Mouse (Mus musculus) frontal cortex, postnatal 25 days (tissue): ENCODE measurements around the gene Stard3.
"Not testable (repeated sequence)": the region's sequence is repeated elsewhere in the genome, so short reads cannot be mapped to it uniquely, and the experiment has no call there.

ENCODE experiments used
- DNase-seq, 2 experiments: peaks; one replicate each; pipeline ENCODE4 v3.0.0; 2022; ENCODE audit warnings: low spot score in 2 of 2

Gene Stard3

DNA sequence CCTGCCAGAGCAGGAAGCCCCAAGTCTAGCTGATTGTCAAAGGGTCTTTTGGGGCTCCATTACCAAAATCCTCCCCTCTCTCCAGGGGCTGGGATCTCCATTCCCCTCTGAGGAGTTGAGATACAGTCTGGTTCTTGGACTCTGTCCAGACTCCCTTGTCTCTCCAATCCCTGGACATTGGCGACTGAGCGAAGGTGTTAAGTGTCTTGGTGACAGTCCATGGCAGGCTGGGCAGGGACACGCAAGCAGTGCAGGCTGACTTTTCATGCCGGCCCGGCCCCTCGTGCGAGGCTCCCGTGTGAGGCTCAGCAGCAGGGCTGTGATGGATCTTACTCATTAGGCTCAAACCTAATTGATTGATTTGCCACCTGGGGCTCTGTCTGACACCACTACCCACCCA lies 16.1 kb downstream of the Stard3 start:
- DNase-seq = no peak

DNA sequence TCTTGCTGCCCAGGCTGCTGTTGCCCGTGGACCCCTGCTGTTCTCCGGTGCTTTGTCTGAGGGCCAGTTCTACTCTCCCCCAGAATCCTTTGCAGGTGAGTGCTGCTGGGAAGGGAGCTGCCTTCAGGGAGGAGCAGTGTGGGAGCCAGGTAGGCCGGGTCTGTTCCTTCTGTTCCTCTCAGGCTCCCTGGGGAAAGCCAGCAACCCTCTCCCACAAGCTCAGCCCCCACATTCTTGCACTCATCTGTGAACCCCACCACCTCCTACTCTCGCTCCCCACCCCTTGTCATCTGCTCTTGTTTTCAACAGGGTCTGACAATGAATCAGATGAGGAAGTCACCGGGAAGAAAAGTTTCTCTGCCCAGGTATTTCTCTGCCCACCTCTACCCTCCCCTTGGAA lies 18.6 kb downstream of the Stard3 start:
- DNase-seq = no peak

- no peak for DNase-seq
Observed at GRCm38 (mm10) chr11:98377787-98378186, 19.6 kb downstream of the Stard3 start.

- DNase-seq = no peak
Observed at GRCm38 (mm10) chr11:98379379-98379778, 21.2 kb downstream of the Stard3 start.

DNA sequence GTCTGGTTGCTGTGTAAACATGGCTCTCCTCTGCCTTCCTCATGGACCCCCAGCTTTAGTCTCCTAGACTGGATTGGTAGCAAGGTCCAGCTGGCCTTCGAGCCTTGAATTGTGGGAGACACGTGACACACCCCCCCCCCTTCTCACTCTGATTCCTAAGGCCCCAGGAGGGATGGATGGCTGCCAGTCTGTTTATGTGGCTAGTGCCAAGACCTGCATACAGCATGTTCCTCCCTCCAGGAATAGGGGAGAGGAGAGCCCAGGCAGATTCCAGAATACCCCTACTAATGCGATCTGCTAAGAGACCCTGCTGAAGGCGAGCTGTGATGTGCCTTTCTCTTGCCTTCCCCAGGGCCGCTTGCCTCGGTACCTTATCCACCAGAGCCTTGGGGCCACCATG lies 21.9 kb downstream of the Stard3 start:
- DNase-seq = no peak

DNA sequence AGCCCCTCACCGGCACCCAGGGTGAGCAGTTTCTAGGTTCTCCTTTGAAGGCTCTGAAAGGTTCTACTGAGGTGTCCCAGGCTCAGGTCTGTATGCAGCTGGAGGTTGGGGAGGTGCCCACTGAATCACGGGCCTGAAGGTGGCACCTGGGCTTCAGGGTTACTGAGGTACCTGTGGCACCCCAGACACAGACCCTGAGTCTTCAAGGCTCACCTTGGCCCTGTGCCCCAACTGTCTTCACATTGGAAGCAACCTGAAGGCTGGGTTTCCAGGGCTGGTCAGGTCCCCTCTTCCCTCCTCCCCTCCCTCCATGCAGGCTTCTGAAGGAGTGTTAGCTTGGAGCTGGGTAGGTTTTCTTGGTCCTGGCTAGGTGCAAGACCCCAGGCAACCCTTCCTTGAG lies 23.5 kb downstream of the Stard3 start:
- no peak for DNase-seq

DNA sequence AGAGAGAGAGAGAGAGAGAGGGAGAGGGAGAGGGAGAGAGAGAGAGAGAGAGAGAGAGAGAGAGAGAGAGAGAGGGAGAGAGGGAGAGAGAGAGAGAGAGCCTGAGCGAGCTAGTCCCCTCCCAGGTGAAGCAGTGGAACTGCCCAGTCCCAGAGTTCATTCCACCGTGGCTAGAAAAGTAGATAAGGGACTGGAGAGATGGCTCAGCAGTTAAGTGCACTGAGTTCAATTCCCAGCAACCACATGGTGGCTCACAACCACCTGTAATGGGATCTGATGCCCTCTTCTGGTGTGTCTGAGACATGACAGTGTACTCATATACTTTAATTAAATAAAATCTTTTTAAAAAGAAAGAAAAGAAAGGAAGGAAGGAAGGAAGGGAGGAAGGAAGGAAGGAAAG lies 24.2 kb downstream of the Stard3 start:
- DNase-seq = not testable (repeated sequence)

- no peak for DNase-seq
Observed at GRCm38 (mm10) chr11:98383261-98384030, 25.3 kb downstream of the Stard3 start, which contains the start of gene Tcap. Gene Tcap (plus strand): TSS chr11:98383811.

GRCm38 (mm10) chr11:98384216-98384615 lies 26.0 kb downstream of the Stard3 start:
- DNase-seq = no peak

DNA sequence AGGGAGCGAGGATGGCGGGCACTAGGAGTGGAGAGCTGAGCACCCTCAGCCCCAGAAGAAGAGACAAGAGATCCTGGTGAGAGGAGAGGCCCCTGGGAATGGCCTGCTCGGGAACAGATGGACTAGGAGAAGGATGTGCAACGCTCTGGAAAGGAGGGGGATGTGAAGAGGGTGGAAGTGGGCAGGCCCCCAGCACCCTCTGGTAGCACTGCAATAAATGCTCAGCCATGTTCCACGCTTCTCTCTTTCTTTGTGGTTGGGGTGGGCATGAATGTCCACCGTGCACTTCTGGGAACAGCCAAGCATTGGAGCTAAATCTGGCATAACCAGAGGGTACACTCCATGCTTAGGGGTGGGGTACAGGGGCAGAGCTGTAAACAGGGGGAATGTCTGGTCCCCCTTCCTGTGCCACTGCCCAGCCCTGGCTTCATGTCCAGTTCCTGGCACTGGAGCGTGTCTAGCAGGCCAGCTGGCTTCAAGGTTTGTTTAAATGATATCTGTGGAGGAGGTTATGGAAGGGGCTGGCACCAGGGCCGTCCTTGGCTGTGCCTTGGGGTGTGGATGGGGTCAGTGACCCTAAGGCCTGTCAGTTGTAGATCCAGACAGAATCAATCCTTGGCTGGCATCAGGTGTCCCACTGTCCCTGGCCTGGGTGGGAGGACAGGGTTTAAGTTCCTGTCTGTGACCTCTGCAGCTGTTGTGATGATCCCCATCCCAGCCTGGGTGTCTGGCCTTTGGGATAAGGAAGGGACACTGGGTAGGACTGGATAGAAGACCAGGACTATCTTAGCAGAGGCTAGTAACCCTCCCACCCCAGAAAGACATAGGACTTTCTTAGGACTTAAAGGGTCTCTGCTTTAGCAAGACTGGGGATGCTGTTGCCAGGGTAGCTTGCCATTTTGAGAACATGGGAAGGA lies 26.8 kb downstream of the Stard3 start:
- DNase-seq = no peak

- DNase-seq = no peak
Observed at GRCm38 (mm10) chr11:98385638-98386585, 27.7 kb downstream of the Stard3 start, which contains the start of gene Pnmt. Gene Pnmt (plus strand): TSS chr11:98386450.

GRCm38 (mm10) chr11:98386596-98386995 lies 28.4 kb downstream of the Stard3 start:
- DNase-seq = no peak

- no peak for DNase-seq
Observed at GRCm38 (mm10) chr11:98387056-98387577, 28.9 kb downstream of the Stard3 start.

- no peak for DNase-seq
Observed at GRCm38 (mm10) chr11:98388282-98388681, 30.1 kb downstream of the Stard3 start.

- DNase-seq = peak; percentile 50 to 66
Observed at GRCm38 (mm10) chr11:98389221-98389780, 31.1 kb downstream of the Stard3 start.

GRCm38 (mm10) chr11:98390141-98390540 lies 32.0 kb downstream of the Stard3 start:
- DNase-seq = no peak

DNA sequence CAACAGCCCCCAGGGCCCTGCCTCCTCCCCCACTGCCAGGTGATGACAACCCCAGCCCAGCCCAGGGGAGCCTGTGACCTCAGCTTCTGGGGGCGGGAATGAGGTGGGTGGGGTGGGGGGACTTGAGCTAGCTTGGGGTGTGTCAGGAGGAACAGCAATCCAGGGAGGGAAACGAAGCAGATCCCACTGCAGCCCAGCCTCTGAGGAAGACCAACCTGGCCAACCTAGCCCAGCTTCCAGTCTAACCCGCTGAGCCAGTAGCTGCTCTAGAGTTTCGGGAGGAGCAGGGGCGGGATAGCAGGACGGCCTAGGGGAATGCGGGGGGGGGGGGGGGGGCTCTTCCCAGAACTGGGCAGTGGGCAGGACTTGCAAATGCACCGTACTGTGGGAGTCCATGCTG lies 33.9 kb downstream of the Stard3 start:
- DNase-seq = no peak

GRCm38 (mm10) chr11:98392645-98393044 lies 34.5 kb downstream of the Stard3 start:
- no peak for DNase-seq

- no peak for DNase-seq
Observed at GRCm38 (mm10) chr11:98393317-98393716, 35.1 kb downstream of the Stard3 start.

DNA sequence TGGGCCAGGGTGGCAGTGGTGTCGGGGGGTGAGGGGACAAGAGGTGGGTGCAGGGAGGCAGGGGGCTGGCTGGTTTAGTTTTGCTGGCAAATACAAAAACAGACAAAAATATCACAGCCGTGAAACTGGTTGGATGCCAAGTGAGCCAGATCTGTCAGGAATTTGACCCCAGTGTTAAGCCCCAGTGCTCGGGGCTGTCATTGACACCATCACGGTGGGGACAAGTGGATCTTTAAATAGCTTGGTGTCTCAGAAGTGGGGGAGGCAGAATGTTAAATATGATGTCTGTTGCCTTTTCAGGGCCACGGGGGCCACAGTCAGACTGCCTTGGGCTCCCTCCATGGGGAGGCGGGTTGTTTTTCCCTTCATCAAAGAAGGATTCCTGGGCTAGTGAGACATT lies 36.1 kb downstream of the Stard3 start:
- no peak for DNase-seq

GRCm38 (mm10) chr11:98395041-98395440 lies 36.9 kb downstream of the Stard3 start:
- DNase-seq = no peak
